Mouse (Mus musculus) CH12.LX (cell line): ENCODE results near the gene Yjefn3. TPM values are rescaled to one million over a fixed set of nuclear protein-coding genes. Genes with fewer than 3 reads are reported as not detected.
"Not testable (repeated sequence)": the region's sequence is repeated elsewhere in the genome, so short reads cannot be mapped to it uniquely, and the experiment has no call there.

Source experiments
- DNase-seq: peaks from one replicate; pipeline ENCODE4 v3.0.0-alpha.2; 2013; ENCODE audit errors: extremely low read depth
- H3K27ac ChIP-seq: 2 replicates; pipeline ENCODE4 v1.5.1; 2012; ENCODE audit warnings: low read depth, mild to moderate bottlenecking, control low read depth, moderate library complexity; ENCODE audit not compliant: insufficient read depth
- H3K27me3 ChIP-seq: replicated peaks from 2 replicates; pipeline ENCODE3; 2012; ENCODE audit warnings: inconsistent platforms
- H3K36me3 ChIP-seq, 2 experiments: replicated peaks in 1 of 2; 2 replicates each; pipeline versions ENCODE3 to v1.6.1; 2012; ENCODE audit warnings: inconsistent platforms in 1 of 2, low read length in 1 of 2, mild to moderate bottlenecking in 1 of 2, mixed read lengths in 1 of 2, moderate library complexity in 1 of 2; ENCODE audit not compliant: control insufficient read depth in 1 of 2, insufficient read depth in 1 of 2
- H3K4me1 ChIP-seq, 2 experiments: 2 replicates each; pipeline ENCODE4 v1.6.1; 2012; ENCODE audit warnings: inconsistent platforms in 1 of 2, moderate library complexity in 1 of 2; ENCODE audit not compliant: insufficient read depth in 2 of 2, control insufficient read depth in 1 of 2
- H3K4me2 ChIP-seq: 2 replicates; pipeline ENCODE4 v1.6.1; 2012; ENCODE audit warnings: low read depth, mild to moderate bottlenecking, control low read depth; ENCODE audit not compliant: poor library complexity, insufficient read depth, severe bottlenecking
- H3K4me3 ChIP-seq, 3 experiments: fragments of 150-350 bp in 1 of 3; sonication (generic) in 1 of 3; replicated peaks in 1 of 3; 2 replicates each; pipeline versions ENCODE3 to v1.5.1; 2011 to 2012; ENCODE audit warnings: low read depth in 2 of 3, low read length in 2 of 3, mild to moderate bottlenecking in 2 of 3, moderate library complexity in 2 of 3, control low read depth in 1 of 3, improper control_type of control experiment in 1 of 3, inconsistent platforms in 1 of 3, mixed read lengths in 1 of 3; ENCODE audit not compliant: poor library complexity in 1 of 3
- H3K79me2 ChIP-seq: replicated peaks from 2 replicates; pipeline ENCODE4 v1.6.1; 2012; ENCODE audit warnings: mild to moderate bottlenecking, moderate library complexity; ENCODE audit not compliant: control insufficient read depth, poor library complexity, insufficient read depth, severe bottlenecking; ENCODE audit errors: extremely low read depth
- H3K9ac ChIP-seq: 2 replicates; pipeline ENCODE4 v1.6.1; 2012; ENCODE audit warnings: low read depth, mild to moderate bottlenecking, control low read depth, moderate library complexity; ENCODE audit not compliant: insufficient read depth
- H3K9me3 ChIP-seq: replicated peaks from 2 replicates; pipeline ENCODE3; 2012; ENCODE audit warnings: low read length, inconsistent platforms, mixed read lengths
- CHD1 ChIP-seq: IDR thresholded peaks from 2 replicates; pipeline ENCODE4 v1.6.1; 2012; ENCODE audit warnings: low read depth, low read length, improper control_type of control experiment, inconsistent platforms
- CTCF ChIP-seq, 2 experiments: IDR thresholded peaks in 1 of 2; conservative IDR thresholded peaks in 1 of 2; 2 replicates each; pipeline ENCODE4 v1.5.1; 2011 to 2012; ENCODE audit warnings: low read depth in 2 of 2, low read length in 2 of 2, improper control_type of control experiment in 1 of 2, inconsistent platforms in 1 of 2, mild to moderate bottlenecking in 1 of 2, moderate library complexity in 1 of 2
- ELF1 ChIP-seq: IDR thresholded peaks from 2 replicates; pipeline ENCODE4 v1.6.1; 2014; ENCODE audit warnings: low read depth, mild to moderate bottlenecking, inconsistent platforms, low read length, improper control_type of control experiment
- EP300 ChIP-seq: IDR thresholded peaks from 2 replicates; pipeline ENCODE4 v1.6.1; 2011; ENCODE audit warnings: low read length, improper control_type of control experiment
- GABPA ChIP-seq: IDR thresholded peaks from 2 replicates; pipeline ENCODE4 v1.6.1; 2012; ENCODE audit warnings: low read depth, low read length, improper control_type of control experiment, inconsistent platforms; ENCODE audit not compliant: insufficient replicate concordance
- IRF4 ChIP-seq: IDR thresholded peaks from 2 replicates; pipeline ENCODE4 v1.6.1; 2014; ENCODE audit warnings: low read depth, mild to moderate bottlenecking, inconsistent platforms, low read length, improper control_type of control experiment
- KAT2A ChIP-seq: IDR thresholded peaks from 2 replicates; pipeline ENCODE4 v1.6.1; 2012; ENCODE audit warnings: low read length, improper control_type of control experiment, inconsistent platforms; ENCODE audit not compliant: insufficient replicate concordance
- MAX ChIP-seq: IDR thresholded peaks from 2 replicates; pipeline ENCODE4 v1.6.1; 2011; ENCODE audit warnings: low read length, improper control_type of control experiment
- RAD21 ChIP-seq: IDR thresholded peaks from 2 replicates; pipeline ENCODE4 v1.6.1; 2011; ENCODE audit warnings: low read depth, mild to moderate bottlenecking, low read length, improper control_type of control experiment, moderate library complexity
- RCOR1 ChIP-seq: conservative IDR thresholded peaks from 2 replicates; pipeline ENCODE4 v1.6.1; 2012; ENCODE audit warnings: low read depth, mild to moderate bottlenecking, inconsistent platforms, low read length, improper control_type of control experiment
- SIN3A ChIP-seq: IDR thresholded peaks from 2 replicates; pipeline ENCODE4 v1.6.1; 2012; ENCODE audit warnings: low read length, improper control_type of control experiment, inconsistent platforms
- SMC3 ChIP-seq: IDR thresholded peaks from 2 replicates; pipeline ENCODE4 v1.6.1; 2011; ENCODE audit warnings: low read depth, low read length, improper control_type of control experiment
- TBP ChIP-seq: conservative IDR thresholded peaks from 2 replicates; pipeline ENCODE4 v1.6.1; 2011; ENCODE audit warnings: low read depth, low read length, improper control_type of control experiment
- UBTF ChIP-seq: IDR thresholded peaks from 2 replicates; pipeline ENCODE4 v1.6.1; 2012; ENCODE audit warnings: low read depth, mild to moderate bottlenecking, inconsistent platforms, low read length, improper control_type of control experiment, moderate library complexity
- USF2 ChIP-seq: conservative IDR thresholded peaks from 2 replicates; pipeline ENCODE4 v1.6.1; 2011; ENCODE audit warnings: low read depth, low read length, improper control_type of control experiment
- ZMIZ1 ChIP-seq: IDR thresholded peaks from 2 replicates; pipeline ENCODE4 v1.6.1; 2012; ENCODE audit warnings: low read depth, mild to moderate bottlenecking, inconsistent platforms, low read length, improper control_type of control experiment
- ZNF384 ChIP-seq: IDR thresholded peaks from 2 replicates; pipeline ENCODE4 v1.6.1; 2012; ENCODE audit warnings: low read depth, low read length, improper control_type of control experiment, inconsistent platforms
- dilution Hi-C: fragments of 300-500 bp; cut with MboI; formaldehyde crosslinking; loops from 2 replicates; pipeline ENCODE4 v1.14.3; 2020; ENCODE audit warnings: low sequenced_read_pairs; ENCODE audit not compliant: extremely low pct_unique_long_range_greater_than_20kb, extremely low pct_ligation_motif_present
- in situ Hi-C: fragments of 300-500 bp; cut with MboI; formaldehyde crosslinking; loops from 3 replicates; pipeline ENCODE4 v1.14.3; 2019; ENCODE audit warnings: low sequenced_read_pairs, low pct_ligation_motif_present, low pct_unique_long_range_greater_than_20kb, mixed read lengths
- polyA plus RNA-seq: library from polyadenylated mRNA; unstranded; fragments of >175 nt; gene quantifications from 2 replicates; pipeline ENCODE4 v1.2.1, GENCODE M21; 2012; ENCODE audit warnings: low read depth; ENCODE audit not compliant: insufficient read length
- total RNA-seq, 2 experiments: library from RNA; depleted of rRNA; stranded (reverse); fragments of 300-350 nt in 1 of 2; fragments of >200 nt in 1 of 2; gene quantifications; 2 replicates each; pipeline ENCODE4 v1.2.3; 2012 to 2014

Gene Yjefn3
- total and polyA plus RNA-seq, 3 experiments: 3.3 to 10.5 (median 8.0) TPM

DNA sequence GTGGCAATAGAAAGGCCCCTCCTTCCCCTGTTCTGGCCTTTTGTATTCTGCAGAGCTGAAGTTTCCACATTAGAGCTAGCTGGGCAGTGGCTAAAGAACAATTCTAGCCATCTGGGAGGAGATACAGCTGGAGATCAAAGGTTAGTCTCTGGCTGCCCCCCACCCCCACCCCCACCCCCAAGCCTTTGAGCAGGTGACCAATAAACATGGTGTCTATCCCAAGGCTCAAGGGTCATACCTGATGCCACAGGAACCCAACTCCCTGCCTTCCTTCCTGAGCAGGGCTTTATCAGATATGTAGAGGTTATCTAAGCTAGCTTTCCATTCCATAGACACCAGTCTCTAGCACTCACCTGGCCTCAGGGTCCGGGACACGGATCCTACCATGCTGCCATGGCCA, 47.8 kb upstream of the Yjefn3 start:
- H3K36me3 ChIP-seq: peaks cover 19 to 84% of the 10 kb centered on the region in 2 experiments
- in situ Hi-C loops (no loop called here), dilution Hi-C loops (no loop called here)
- TF ChIP-seq MAX (no peak), KAT2A (no peak), USF2 (no peak), CTCF (conservative IDR thresholded peaks at IDR 0.05 in 1 of 2, IDR thresholded peaks at IDR 0.05 in 1 of 2; ENCODE audit: low read depth in 2 of 2, low read length in 2 of 2) (no peak), ELF1 (no peak), UBTF (no peak), RCOR1 (no peak), SMC3 (no peak), ZNF384 (no peak), GABPA (no peak), CHD1 (no peak), IRF4 (no peak), SIN3A (no peak), EP300 (no peak), RAD21 (no peak), TBP (no peak), ZMIZ1 (no peak)
- peaks cover 0 to 24% of the 10 kb centered on the region in 2 experiments; a peak in 2 of 4 replicates for H3K4me1 ChIP-seq
- H3K4me2 ChIP-seq: no peak overlapping the region
- no peaks in the 10 kb centered on the region for H3K9me3 ChIP-seq
- H3K27ac ChIP-seq: no peak overlapping the region
- H3K27me3 ChIP-seq: no peaks in the 10 kb centered on the region
- peaks cover 45% of the 10 kb centered on the region for H3K79me2 ChIP-seq
- H3K4me3 ChIP-seq: no peak overlapping the region
- DNase-seq: no peak
- H3K9ac ChIP-seq: no peak overlapping the region

DNA sequence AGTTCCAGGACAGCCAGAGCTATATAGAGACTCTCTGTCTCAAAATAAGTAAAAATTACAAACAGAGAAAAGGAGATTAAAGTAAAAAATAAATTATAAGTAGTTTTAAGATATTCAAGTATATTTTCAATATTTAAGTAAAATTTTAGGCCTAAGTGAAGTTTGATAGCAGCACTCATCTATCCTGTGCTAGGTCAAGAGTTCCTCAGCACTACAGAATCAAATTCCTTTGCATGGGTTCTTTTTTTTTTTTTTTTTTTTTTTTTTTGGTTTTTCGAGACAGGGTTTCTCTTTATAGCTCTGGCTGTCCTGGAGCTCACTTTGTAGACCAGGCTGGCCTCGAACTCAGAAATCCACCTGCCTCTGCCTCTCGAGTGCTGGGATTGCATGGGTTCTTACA, 40.0 kb upstream of the Yjefn3 start:
- peaks cover 47% of the 10 kb centered on the region for H3K79me2 ChIP-seq
- DNase-seq, H3K27me3 ChIP-seq, H3K4me2 ChIP-seq, in situ Hi-C loops, H3K27ac ChIP-seq, H3K9ac ChIP-seq, H3K9me3 ChIP-seq, dilution Hi-C loops, H3K4me3 ChIP-seq: not testable (repeated sequence)
- H3K4me1 ChIP-seq: peaks cover 34 to 67% of the 10 kb centered on the region in 2 experiments
- peaks cover 13 to 64% of the 10 kb centered on the region in 2 experiments for H3K36me3 ChIP-seq
